Mouse (Mus musculus) lung, postnatal 0 days (tissue): ENCODE data around the gene Rab8a. TPM values are rescaled to one million over a fixed set of nuclear protein-coding genes. Genes with fewer than 3 reads are reported as not detected.

Experiments
- ATAC-seq: fragments of 200-750 bp; cut with Nextera tagmentation; 2 replicates; pipeline ENCODE4 v1.8.0; 2017; ENCODE audit warnings: moderate library complexity
- DNase-seq: peaks from one replicate; pipeline ENCODE4 v3.0.0-alpha.2; 2016; ENCODE audit warnings: low spot score
- H3K27ac ChIP-seq: fragments of 300-500 bp; sonication (generic); 2 replicates; pipeline ENCODE4 v1.5.1; 2014; ENCODE audit warnings: antibody characterized with exemption, mild to moderate bottlenecking, low read length, mixed read lengths
- H3K27me3 ChIP-seq: fragments of 300-500 bp; sonication (generic); replicated peaks from 2 replicates; pipeline ENCODE4 v1.6.1; 2014; ENCODE audit warnings: low read length, mixed read lengths; ENCODE audit not compliant: insufficient read depth
- H3K36me3 ChIP-seq: fragments of 300-500 bp; sonication (generic); 2 replicates; pipeline ENCODE4 v1.6.1; 2014; ENCODE audit warnings: low read length, mixed read lengths; ENCODE audit not compliant: insufficient read depth
- H3K4me1 ChIP-seq: fragments of 300-500 bp; sonication (generic); 2 replicates; pipeline ENCODE4 v1.6.1; 2014; ENCODE audit warnings: antibody characterized with exemption, low read depth, low read length, mixed read lengths; ENCODE audit not compliant: insufficient read depth
- H3K4me2 ChIP-seq: fragments of 300-500 bp; sonication (generic); replicated peaks from 2 replicates; pipeline ENCODE4 v1.6.1; 2014; ENCODE audit warnings: low read depth, mild to moderate bottlenecking, low read length, moderate library complexity, mixed read lengths
- H3K4me3 ChIP-seq: fragments of 300-500 bp; sonication (generic); 2 replicates; pipeline ENCODE4 v1.5.1; 2014; ENCODE audit warnings: low read depth, low read length
- H3K9ac ChIP-seq: fragments of 300-500 bp; sonication (generic); replicated peaks from 2 replicates; pipeline ENCODE4 v1.6.1; 2014; ENCODE audit warnings: low read depth, mild to moderate bottlenecking
- H3K9me3 ChIP-seq: fragments of 300-500 bp; sonication (generic); 2 replicates; pipeline ENCODE4 v1.6.1; 2016; ENCODE audit warnings: low read length, mixed read lengths
- CTCF ChIP-seq: IDR thresholded peaks from 2 replicates; pipeline ENCODE4 v1.5.1; 2016; ENCODE audit warnings: antibody characterized with exemption, mild to moderate bottlenecking
- EP300 ChIP-seq: IDR thresholded peaks from 2 replicates; pipeline ENCODE4 v1.6.1; 2016; ENCODE audit warnings: antibody characterized with exemption, mild to moderate bottlenecking, control low read depth
- WGBS: fragments of 180-500 bp; shearing (Covaris S2); extraction: QIAGEN DNeasy Blood & Tissue Kit; methylation state at CpG from one replicate; pipeline ENCODE4 v1.1.7; 2014; 5-methylcytosine and 5-hydroxymethylcytosine counted together
- polyA plus RNA-seq: library from polyadenylated mRNA; unstranded; fragments of >200 nt; fragmentation: Nextera tagmentation; extraction: Ambion mirVana; gene quantifications from 2 replicates; pipeline ENCODE4 v1.2.1, GENCODE M21; 2015

Gene Rab8a
- polyA plus RNA-seq, 1 experiment from 2014 or later, result 67.3 TPM

DNA sequence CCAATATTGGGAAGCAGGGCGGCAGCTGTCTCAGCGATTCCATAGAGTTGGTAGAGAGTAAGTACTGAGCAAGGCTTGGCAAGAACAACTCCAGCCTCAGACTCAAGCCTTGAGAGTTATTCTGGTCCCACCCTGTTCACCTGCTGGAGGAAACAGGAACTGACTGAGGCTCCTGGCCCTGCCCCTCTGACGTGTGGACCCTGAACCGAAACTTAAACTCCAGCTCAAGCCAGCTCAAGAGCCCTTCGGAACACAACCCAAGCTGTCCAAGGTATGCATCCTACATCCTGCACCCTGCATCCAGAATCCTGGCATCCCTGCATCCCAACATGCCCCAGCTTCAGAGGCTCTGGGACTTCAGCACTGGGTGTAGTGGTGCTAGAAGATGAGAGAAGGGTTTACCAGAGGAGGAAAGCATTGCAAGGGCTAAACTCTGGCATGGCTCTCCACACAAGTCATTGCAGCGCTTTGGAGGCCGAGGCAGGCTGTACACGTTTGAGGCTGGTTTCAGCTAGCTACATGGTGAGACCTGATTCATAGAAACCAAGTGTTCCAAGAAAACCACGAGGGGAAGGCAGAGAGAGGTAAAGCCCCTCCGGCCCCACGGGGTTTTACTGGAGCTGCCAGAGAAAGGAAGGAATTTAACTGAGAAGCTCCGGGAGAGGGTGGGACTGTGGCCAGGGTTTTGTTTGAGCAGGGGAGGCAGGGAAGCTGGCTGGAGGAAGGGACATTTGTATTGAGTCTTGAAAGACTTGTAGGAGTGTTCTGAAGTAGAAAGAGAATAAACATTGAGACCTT lies 28.6 kb downstream of the Rab8a start, which contains the start of gene Hsh2d:
Gene Hsh2d (plus strand): TSS at position 222 of the 798 bp plus-strand sequence.
- Histone ChIP-seq H3K4me1 (no peaks in the 10 kb centered on the region), H3K27ac (peak within 1 kb of the TSS; percentile 73), H3K36me3 (no peaks in the 10 kb centered on the region), H3K9me3 (no peaks in the 10 kb centered on the region), H3K4me2 (peak within 1 kb of the TSS; percentile 17), H3K27me3 (no peaks in the 10 kb centered on the region), H3K4me3 (no peak within 1 kb of the TSS), H3K9ac (no peak within 1 kb of the TSS)
- DNase-seq (peak; percentile 87), ATAC-seq (peak; percentile 96)
- WGBS, result 41% methylated on average over 12 of the region's 12 CpGs
- no peak for TF ChIP-seq EP300
- peak; percentile 57 for TF ChIP-seq CTCF

DNA sequence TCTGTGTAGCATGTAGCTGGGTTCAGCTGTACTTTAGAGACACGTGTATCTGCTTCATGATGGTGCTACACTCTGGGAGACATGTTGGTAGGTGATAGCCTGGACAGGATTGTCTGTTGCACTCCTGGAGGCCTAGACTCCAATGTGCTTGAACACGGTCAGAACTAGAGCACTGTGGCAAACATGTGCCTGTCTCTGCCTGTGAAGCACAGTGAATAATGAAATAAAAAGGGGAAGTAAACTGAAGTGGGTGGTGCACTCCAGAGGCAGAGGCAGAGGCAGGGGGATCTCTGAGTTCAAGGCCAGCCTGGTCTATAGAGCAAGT lies 29.2 kb downstream of the Rab8a start:
- no peaks in the 10 kb centered on the region for H3K4me1 ChIP-seq
- H3K36me3 ChIP-seq, result no peaks in the 10 kb centered on the region
- no peak overlapping the region for H3K4me2 ChIP-seq
- WGBS, result 38% methylated on average over 2 of the region's 2 CpGs
- H3K9me3 ChIP-seq, result no peaks in the 10 kb centered on the region
- no peak for ATAC-seq
- no peaks in the 10 kb centered on the region for H3K27me3 ChIP-seq
- no peak overlapping the region for H3K4me3 ChIP-seq
- TF ChIP-seq CTCF (no peak), EP300 (no peak)
- DNase-seq, result no peak
- no peak overlapping the region for H3K9ac ChIP-seq
- peak overlapping the region; percentile 73 for H3K27ac ChIP-seq

DNA sequence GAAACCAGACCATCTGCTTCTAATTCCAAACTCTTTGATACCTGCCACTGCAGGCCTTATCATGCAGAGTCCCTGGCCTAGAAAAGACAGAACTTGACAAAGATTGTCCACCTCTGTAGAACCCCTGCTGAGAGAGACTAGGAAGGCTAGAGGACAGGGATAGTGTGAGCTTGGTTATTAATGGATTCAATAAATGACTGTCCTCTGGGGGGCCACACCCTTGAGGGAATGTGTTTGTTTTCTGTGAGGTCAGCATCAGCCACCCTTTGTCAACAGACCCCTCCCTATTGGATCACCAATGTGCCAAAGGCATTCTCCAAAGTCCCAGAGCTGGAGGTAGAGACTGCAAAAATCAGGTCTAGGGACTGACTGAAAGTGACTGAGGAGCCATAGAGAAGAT lies 31.1 kb downstream of the Rab8a start:
- no peak for DNase-seq

DNA sequence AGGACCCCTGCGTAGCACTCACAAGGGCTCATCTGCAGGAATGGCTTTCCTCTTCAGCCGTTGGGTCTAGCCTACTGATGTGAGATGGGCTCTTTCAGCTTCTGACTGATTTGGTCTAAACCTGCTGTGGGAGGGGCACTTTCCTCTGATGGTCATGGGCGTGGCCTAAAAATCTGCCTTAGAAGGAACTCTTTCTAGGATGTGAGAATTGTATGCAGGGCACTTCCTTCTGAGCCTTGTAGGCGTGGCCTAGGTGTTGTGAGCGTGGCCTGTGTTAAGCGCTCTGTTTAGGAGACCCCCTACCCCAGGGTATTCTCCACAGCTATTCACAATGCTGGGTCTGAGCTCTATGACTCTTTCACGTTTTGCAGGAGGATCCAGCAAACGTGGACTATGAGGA lies 37.0 kb downstream of the Rab8a start:
- DNase-seq, result no peak
- Histone ChIP-seq H3K9ac (no peak overlapping the region), H3K36me3 (no peaks in the 10 kb centered on the region)

More for the DNA sequence above, 31.1 kb downstream of the Rab8a start:
- Histone ChIP-seq H3K36me3 (no peaks in the 10 kb centered on the region), H3K4me3 (no peak overlapping the region), H3K27ac (no peak overlapping the region), H3K9ac (no peak overlapping the region), H3K4me2 (no peak overlapping the region), H3K27me3 (no peaks in the 10 kb centered on the region), H3K9me3 (no peaks in the 10 kb centered on the region), H3K4me1 (no peaks in the 10 kb centered on the region)
- no peak for ATAC-seq
- TF ChIP-seq CTCF, result no peak
- TF ChIP-seq EP300, result no peak

DNA sequence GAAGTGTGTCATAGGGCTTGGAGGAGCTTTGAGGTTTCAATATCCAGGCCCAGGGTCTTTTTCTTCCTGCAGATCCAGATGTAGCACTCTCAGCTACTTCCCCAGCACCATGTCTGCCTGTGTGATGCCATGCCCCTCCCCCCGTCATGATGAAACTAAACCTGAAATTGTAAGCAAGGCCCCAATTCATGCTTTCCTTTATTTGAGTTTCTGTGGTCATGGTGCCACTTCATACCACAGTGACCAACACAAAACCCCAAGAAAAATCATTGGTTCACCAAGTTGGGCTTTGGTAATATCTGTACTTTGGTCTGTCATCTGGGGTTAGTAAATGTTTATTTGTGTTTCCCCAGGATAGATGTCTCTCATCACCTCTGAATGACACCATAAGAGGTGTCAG lies 47.6 kb downstream of the Rab8a start:
- Histone ChIP-seq H3K27me3 (no peaks in the 10 kb centered on the region), H3K4me2 (no peak overlapping the region), H3K9me3 (no peaks in the 10 kb centered on the region), H3K27ac (no peak overlapping the region), H3K4me1 (no peaks in the 10 kb centered on the region), H3K36me3 (no peaks in the 10 kb centered on the region), H3K4me3 (no peak overlapping the region), H3K9ac (no peak overlapping the region)
- TF ChIP-seq CTCF (no peak), EP300 (no peak)
- DNase-seq, result no peak
- no peak for ATAC-seq
- WGBS, result 77% methylated on average over 1 of the region's 1 CpGs

More for the DNA sequence above, 37.0 kb downstream of the Rab8a start:
- Histone ChIP-seq H3K9me3 (peaks cover 5% of the 10 kb centered on the region; the same call in 1 of the 2 replicates), H3K4me3 (no peak overlapping the region), H3K4me1 (no peaks in the 10 kb centered on the region), H3K27me3 (no peaks in the 10 kb centered on the region), H3K4me2 (no peak overlapping the region), H3K27ac (no peak overlapping the region)
- WGBS, result 51% methylated on average over 8 of the region's 8 CpGs
- no peak for ATAC-seq
- TF ChIP-seq EP300 (no peak), CTCF (no peak)

DNA sequence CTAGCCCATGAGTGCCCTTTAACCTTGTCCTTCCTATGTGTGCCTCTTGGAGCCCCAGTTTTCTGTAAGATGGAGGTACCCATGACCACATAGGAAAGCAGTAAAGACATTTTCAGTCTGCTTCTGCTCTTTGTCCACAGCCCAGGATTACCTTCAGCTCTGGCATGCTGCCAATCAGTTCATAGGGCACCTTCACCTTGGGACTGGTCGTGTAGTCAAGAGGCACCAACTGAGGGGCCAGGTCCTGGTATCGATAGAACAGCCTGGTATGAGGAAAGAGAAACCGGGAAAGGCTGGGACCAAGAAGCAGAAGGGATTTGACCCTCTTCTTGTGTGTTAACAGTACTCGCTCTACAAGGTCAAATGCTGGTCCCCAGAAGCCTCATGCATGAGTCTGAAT lies 49.2 kb downstream of the Rab8a start:
- H3K27me3 ChIP-seq, result no peaks in the 10 kb centered on the region
- 70% methylated on average over 4 of the region's 4 CpGs for WGBS
- no peak overlapping the region for H3K4me2 ChIP-seq
- H3K27ac ChIP-seq, result no peak overlapping the region
- TF ChIP-seq CTCF, result no peak
- no peak for TF ChIP-seq EP300
- H3K9ac ChIP-seq, result no peak overlapping the region
- ATAC-seq (no peak), DNase-seq (no peak)
- H3K4me1 ChIP-seq, result no peaks in the 10 kb centered on the region
- no peak overlapping the region for H3K4me3 ChIP-seq
- H3K9me3 ChIP-seq, result no peaks in the 10 kb centered on the region
- H3K36me3 ChIP-seq, result no peaks in the 10 kb centered on the region
